Mouse (Mus musculus): ENCODE data around the gene Usp39. TPM values are rescaled to one million over a fixed set of nuclear protein-coding genes. Genes with fewer than 3 reads are reported as not detected.

Usp39 gene
- total and polyA plus RNA-seq, 2 experiments from 2014 or later, result 39.0 to 52.6 TPM

GRCm38 (mm10) chr6:72388266-72388665 lies 43.3 kb upstream of the Usp39 start:
- no peak overlapping the region for H3K4me3 ChIP-seq (ENCODE audit: low read depth, low read length)

GRCm38 (mm10) chr6:72387816-72388215 lies 42.8 kb upstream of the Usp39 start:
- Histone ChIP-seq H3K4me1 (ENCODE audit: insufficient read depth) (0 out of 2 replicates have a peak, but pooled peaks cover 4% of the 10 kb centered on the region), H3K27ac (ENCODE audit: low read depth, low read length) (no peak overlapping the region), H3K27me3 (ENCODE audit: insufficient read depth, low read length) (no peaks in the 10 kb centered on the region; the same call in 1 of the 2 replicates), H3K9ac (no peak overlapping the region), H3K9me3 (ENCODE audit: low read length) (no peaks in the 10 kb centered on the region), H3K36me3 (ENCODE audit: insufficient read depth) (no peaks in the 10 kb centered on the region), H3K4me3 (ENCODE audit: low read depth, low read length) (no peak overlapping the region), H3K4me2 (ENCODE audit: low read depth) (no peak overlapping the region)
- TF ChIP-seq CTCF (IDR thresholded peaks at IDR 0.05; ENCODE audit: low read depth), result no peak
- DNase-seq, result no peak
- no peak for ATAC-seq
- WGBS, result 71% methylated on average over 3 of the region's 3 CpGs

More at GRCm38 (mm10) chr6:72388266-72388665, 43.3 kb upstream of the Usp39 start:
- Histone ChIP-seq H3K36me3 (ENCODE audit: insufficient read depth) (no peaks in the 10 kb centered on the region), H3K27me3 (ENCODE audit: insufficient read depth, low read length) (no peaks in the 10 kb centered on the region; the same call in 1 of the 2 replicates), H3K4me2 (ENCODE audit: low read depth) (no peak overlapping the region), H3K27ac (ENCODE audit: low read depth, low read length) (no peak overlapping the region), H3K4me1 (ENCODE audit: insufficient read depth) (0 out of 2 replicates have a peak, but pooled peaks cover 4% of the 10 kb centered on the region), H3K9ac (no peak overlapping the region), H3K9me3 (ENCODE audit: low read length) (no peaks in the 10 kb centered on the region)
- 75% methylated on average over 10 of the region's 10 CpGs for WGBS
- ATAC-seq (no peak), DNase-seq (no peak)
- no peak for TF ChIP-seq CTCF (IDR thresholded peaks at IDR 0.05; ENCODE audit: low read depth)

GRCm38 (mm10) chr6:72386561-72386960 lies 41.6 kb upstream of the Usp39 start:
- Histone ChIP-seq H3K27me3 (ENCODE audit: insufficient read depth, low read length) (no peaks in the 10 kb centered on the region; the same call in 1 of the 2 replicates), H3K27ac (ENCODE audit: low read depth, low read length) (no peak overlapping the region), H3K4me1 (ENCODE audit: insufficient read depth) (0 out of 2 replicates have a peak, but pooled peaks cover 4% of the 10 kb centered on the region), H3K9ac (no peak overlapping the region), H3K4me3 (ENCODE audit: low read depth, low read length) (no peak overlapping the region), H3K9me3 (ENCODE audit: low read length) (no peaks in the 10 kb centered on the region), H3K36me3 (ENCODE audit: insufficient read depth) (no peaks in the 10 kb centered on the region), H3K4me2 (ENCODE audit: low read depth) (no peak overlapping the region)
- 90% methylated on average over 2 of the region's 2 CpGs for WGBS
- ATAC-seq, result no peak
- no peak for TF ChIP-seq CTCF (IDR thresholded peaks at IDR 0.05; ENCODE audit: low read depth)
- DNase-seq, result no peak

- H3K27me3 ChIP-seq (ENCODE audit: insufficient read depth, low read length), result no peaks in the 10 kb centered on the region; the same call in 1 of the 2 replicates
- no peaks in the 10 kb centered on the region for H3K4me1 ChIP-seq (ENCODE audit: insufficient read depth)
- no peaks in the 10 kb centered on the region for H3K9me3 ChIP-seq (ENCODE audit: low read length)
- ATAC-seq (no peak), DNase-seq (no peak)
- H3K9ac ChIP-seq, result no peak overlapping the region
- no peak for TF ChIP-seq CTCF (IDR thresholded peaks at IDR 0.05; ENCODE audit: low read depth)
- no peak overlapping the region for H3K4me2 ChIP-seq (ENCODE audit: low read depth)
- H3K36me3 ChIP-seq (ENCODE audit: insufficient read depth), result no peaks in the 10 kb centered on the region
- 90% methylated on average over 4 of the region's 4 CpGs for WGBS
- H3K27ac ChIP-seq (ENCODE audit: low read depth, low read length), result no peak overlapping the region
- H3K4me3 ChIP-seq (ENCODE audit: low read depth, low read length), result no peak overlapping the region
Observed at GRCm38 (mm10) chr6:72385258-72385657, 40.3 kb upstream of the Usp39 start.

- Histone ChIP-seq H3K4me1 (ENCODE audit: insufficient read depth) (no peaks in the 10 kb centered on the region), H3K4me2 (ENCODE audit: low read depth) (no peak overlapping the region), H3K4me3 (ENCODE audit: low read depth, low read length) (no peak overlapping the region), H3K27ac (ENCODE audit: low read depth, low read length) (no peak overlapping the region), H3K9me3 (ENCODE audit: low read length) (no peaks in the 10 kb centered on the region), H3K36me3 (ENCODE audit: insufficient read depth) (no peaks in the 10 kb centered on the region), H3K9ac (no peak overlapping the region), H3K27me3 (ENCODE audit: insufficient read depth, low read length) (no peaks in the 10 kb centered on the region)
- no peak for DNase-seq
- no peak for ATAC-seq
- WGBS, result 96% methylated on average over 7 of the region's 7 CpGs
- TF ChIP-seq CTCF (IDR thresholded peaks at IDR 0.05; ENCODE audit: low read depth), result no peak
Observed at GRCm38 (mm10) chr6:72383952-72384351, 39.0 kb upstream of the Usp39 start.

GRCm38 (mm10) chr6:72383142-72383820 lies 38.3 kb upstream of the Usp39 start:
- no peaks in the 10 kb centered on the region for H3K9me3 ChIP-seq (ENCODE audit: low read length)
- 84% methylated on average over 6 of the region's 6 CpGs for WGBS
- DNase-seq (no peak), ATAC-seq (no peak)
- no peak overlapping the region for H3K27ac ChIP-seq (ENCODE audit: low read depth, low read length)
- TF ChIP-seq CTCF (IDR thresholded peaks at IDR 0.05; ENCODE audit: low read depth), result no peak
- no peaks in the 10 kb centered on the region for H3K4me1 ChIP-seq (ENCODE audit: insufficient read depth)
- H3K9ac ChIP-seq, result no peak overlapping the region
- H3K4me2 ChIP-seq (ENCODE audit: low read depth), result no peak overlapping the region
- no peaks in the 10 kb centered on the region for H3K36me3 ChIP-seq (ENCODE audit: insufficient read depth)
- no peaks in the 10 kb centered on the region for H3K27me3 ChIP-seq (ENCODE audit: insufficient read depth, low read length)
- H3K4me3 ChIP-seq (ENCODE audit: low read depth, low read length), result no peak overlapping the region

- 83% methylated on average over 6 of the region's 6 CpGs for WGBS
- H3K36me3 ChIP-seq (ENCODE audit: insufficient read depth), result no peaks in the 10 kb centered on the region
Observed at GRCm38 (mm10) chr6:72382494-72382893, 37.5 kb upstream of the Usp39 start.

More at GRCm38 (mm10) chr6:72382494-72382893, 37.5 kb upstream of the Usp39 start:
- no peak overlapping the region for H3K9ac ChIP-seq
- H3K9me3 ChIP-seq (ENCODE audit: low read length), result no peaks in the 10 kb centered on the region
- no peak for DNase-seq
- no peak overlapping the region for H3K4me3 ChIP-seq (ENCODE audit: low read depth, low read length)
- no peak overlapping the region for H3K27ac ChIP-seq (ENCODE audit: low read depth, low read length)
- H3K27me3 ChIP-seq (ENCODE audit: insufficient read depth, low read length), result no peaks in the 10 kb centered on the region
- TF ChIP-seq CTCF (IDR thresholded peaks at IDR 0.05; ENCODE audit: low read depth), result no peak
- no peak for ATAC-seq
- no peaks in the 10 kb centered on the region for H3K4me1 ChIP-seq (ENCODE audit: insufficient read depth)
- no peak overlapping the region for H3K4me2 ChIP-seq (ENCODE audit: low read depth)

Measured in forebrain, postnatal 0 days (tissue).